Mouse (Mus musculus) myocyte (in vitro differentiated cells): ENCODE data around the gene Gm21915.

Source experiments
- CEBPB ChIP-seq: IDR thresholded peaks from 2 replicates; pipeline ENCODE4 v1.6.1; 2011; ENCODE audit warnings: mild to moderate bottlenecking, moderate library complexity; ENCODE audit not compliant: poor library complexity, insufficient read depth, severe bottlenecking
- POLR2A ChIP-seq: IDR thresholded peaks from one replicate; pipeline ENCODE4 v1.6.1; 2011; ENCODE audit warnings: low read depth, mild to moderate bottlenecking, control low read depth, moderate library complexity; ENCODE audit not compliant: insufficient read length
- TCF12 ChIP-seq: IDR thresholded peaks from one replicate; pipeline ENCODE4 v1.6.1; 2011; ENCODE audit warnings: mild to moderate bottlenecking, control low read depth; ENCODE audit not compliant: poor library complexity, insufficient read depth, severe bottlenecking

DNA sequence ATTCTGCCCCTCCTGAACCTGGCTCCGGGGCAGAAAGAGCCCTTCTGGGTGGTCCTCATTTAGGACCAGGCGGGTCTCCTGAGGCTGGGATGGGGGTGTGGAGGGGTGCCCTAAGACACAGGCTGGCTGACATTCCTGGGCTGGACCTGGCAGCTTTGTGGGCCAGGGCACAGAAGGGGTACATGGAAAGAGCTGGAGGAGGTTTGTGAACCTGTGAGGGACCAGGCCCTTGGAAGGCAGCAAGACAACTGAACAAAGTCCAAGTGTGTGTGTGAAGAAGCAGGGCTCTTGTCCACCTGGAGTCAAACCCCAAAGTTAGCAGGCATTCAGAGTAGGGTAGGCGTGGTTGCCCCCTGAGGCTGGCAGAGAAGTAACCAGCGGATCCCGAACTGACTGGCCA, 16.6 kb downstream of the Gm21915 start:
- no peak for TF ChIP-seq POLR2A
- TF ChIP-seq TCF12, result no peak
- no peak for TF ChIP-seq CEBPB
